Mouse (Mus musculus) CH12.LX (cell line): ENCODE measurements around the gene Ldlrad3. TPM values are rescaled to one million over a fixed set of nuclear protein-coding genes. Genes with fewer than 3 reads are reported as not detected.

Experiments
- DNase-seq: peaks from one replicate; pipeline ENCODE4 v3.0.0-alpha.2; 2013; ENCODE audit errors: extremely low read depth
- H3K27ac ChIP-seq: 2 replicates; pipeline ENCODE4 v1.5.1; 2012; ENCODE audit warnings: low read depth, mild to moderate bottlenecking, control low read depth, moderate library complexity; ENCODE audit not compliant: insufficient read depth
- H3K27me3 ChIP-seq: replicated peaks from 2 replicates; pipeline ENCODE3; 2012; ENCODE audit warnings: inconsistent platforms
- H3K36me3 ChIP-seq, 2 experiments: replicated peaks in 1 of 2; 2 replicates each; pipeline versions ENCODE3 to v1.6.1; 2012; ENCODE audit warnings: inconsistent platforms in 1 of 2, low read length in 1 of 2, mild to moderate bottlenecking in 1 of 2, mixed read lengths in 1 of 2, moderate library complexity in 1 of 2; ENCODE audit not compliant: control insufficient read depth in 1 of 2, insufficient read depth in 1 of 2
- H3K4me1 ChIP-seq, 2 experiments: 2 replicates each; pipeline ENCODE4 v1.6.1; 2012; ENCODE audit warnings: inconsistent platforms in 1 of 2, moderate library complexity in 1 of 2; ENCODE audit not compliant: insufficient read depth in 2 of 2, control insufficient read depth in 1 of 2
- H3K4me2 ChIP-seq: 2 replicates; pipeline ENCODE4 v1.6.1; 2012; ENCODE audit warnings: low read depth, mild to moderate bottlenecking, control low read depth; ENCODE audit not compliant: poor library complexity, insufficient read depth, severe bottlenecking
- H3K4me3 ChIP-seq, 3 experiments: fragments of 150-350 bp in 1 of 3; sonication (generic) in 1 of 3; replicated peaks in 1 of 3; 2 replicates each; pipeline versions ENCODE3 to v1.5.1; 2011 to 2012; ENCODE audit warnings: low read depth in 2 of 3, low read length in 2 of 3, mild to moderate bottlenecking in 2 of 3, moderate library complexity in 2 of 3, control low read depth in 1 of 3, improper control_type of control experiment in 1 of 3, inconsistent platforms in 1 of 3, mixed read lengths in 1 of 3; ENCODE audit not compliant: poor library complexity in 1 of 3
- H3K79me2 ChIP-seq: replicated peaks from 2 replicates; pipeline ENCODE4 v1.6.1; 2012; ENCODE audit warnings: mild to moderate bottlenecking, moderate library complexity; ENCODE audit not compliant: control insufficient read depth, poor library complexity, insufficient read depth, severe bottlenecking; ENCODE audit errors: extremely low read depth
- H3K9ac ChIP-seq: 2 replicates; pipeline ENCODE4 v1.6.1; 2012; ENCODE audit warnings: low read depth, mild to moderate bottlenecking, control low read depth, moderate library complexity; ENCODE audit not compliant: insufficient read depth
- H3K9me3 ChIP-seq: replicated peaks from 2 replicates; pipeline ENCODE3; 2012; ENCODE audit warnings: low read length, inconsistent platforms, mixed read lengths
- CHD1 ChIP-seq: IDR thresholded peaks from 2 replicates; pipeline ENCODE4 v1.6.1; 2012; ENCODE audit warnings: low read depth, low read length, improper control_type of control experiment, inconsistent platforms
- E2F4 ChIP-seq: IDR thresholded peaks from 2 replicates; pipeline ENCODE4 v1.6.1; 2011; ENCODE audit warnings: low read depth, low read length, improper control_type of control experiment; ENCODE audit not compliant: insufficient replicate concordance
- ETS1 ChIP-seq: conservative IDR thresholded peaks from 2 replicates; pipeline ENCODE4 v1.6.1; 2012; ENCODE audit warnings: low read depth, mild to moderate bottlenecking, inconsistent platforms, low read length, improper control_type of control experiment, moderate library complexity
- HCFC1 ChIP-seq: IDR thresholded peaks from 2 replicates; pipeline ENCODE4 v1.6.1; 2012; ENCODE audit warnings: low read depth, mild to moderate bottlenecking, inconsistent platforms, low read length, improper control_type of control experiment
- IRF4 ChIP-seq: IDR thresholded peaks from 2 replicates; pipeline ENCODE4 v1.6.1; 2014; ENCODE audit warnings: low read depth, mild to moderate bottlenecking, inconsistent platforms, low read length, improper control_type of control experiment
- JUND ChIP-seq: conservative IDR thresholded peaks from 2 replicates; pipeline ENCODE4 v1.6.1; 2011; ENCODE audit warnings: low read depth, low read length, improper control_type of control experiment
- MAFK ChIP-seq: IDR thresholded peaks from 2 replicates; pipeline ENCODE4 v1.6.1; 2011; ENCODE audit warnings: low read length, improper control_type of control experiment; ENCODE audit not compliant: insufficient replicate concordance
- MAX ChIP-seq: IDR thresholded peaks from 2 replicates; pipeline ENCODE4 v1.6.1; 2011; ENCODE audit warnings: low read length, improper control_type of control experiment
- MYC ChIP-seq: IDR thresholded peaks from 2 replicates; pipeline ENCODE4 v1.6.1; 2011; ENCODE audit warnings: low read depth, mild to moderate bottlenecking, improper control_type of control experiment, low read length
- NELFE ChIP-seq: IDR thresholded peaks from 2 replicates; pipeline ENCODE4 v1.6.1; 2011; ENCODE audit warnings: low read depth, low read length, improper control_type of control experiment
- POLR2AphosphoS2 ChIP-seq: IDR thresholded peaks from 2 replicates; pipeline ENCODE4 v1.6.1; 2011; ENCODE audit warnings: low read depth, low read length, improper control_type of control experiment
- TBP ChIP-seq: conservative IDR thresholded peaks from 2 replicates; pipeline ENCODE4 v1.6.1; 2011; ENCODE audit warnings: low read depth, low read length, improper control_type of control experiment
- USF2 ChIP-seq: conservative IDR thresholded peaks from 2 replicates; pipeline ENCODE4 v1.6.1; 2011; ENCODE audit warnings: low read depth, low read length, improper control_type of control experiment
- ZC3H11A ChIP-seq: IDR thresholded peaks from 2 replicates; pipeline ENCODE4 v1.6.1; 2012; ENCODE audit warnings: low read depth, mild to moderate bottlenecking, inconsistent platforms, low read length, improper control_type of control experiment
- ZKSCAN1 ChIP-seq: IDR thresholded peaks from 2 replicates; pipeline ENCODE4 v1.6.1; 2012; ENCODE audit warnings: low read depth, inconsistent platforms, low read length, improper control_type of control experiment, borderline replicate concordance
- dilution Hi-C: fragments of 300-500 bp; cut with MboI; formaldehyde crosslinking; loops from 2 replicates; pipeline ENCODE4 v1.14.3; 2020; ENCODE audit warnings: low sequenced_read_pairs; ENCODE audit not compliant: extremely low pct_unique_long_range_greater_than_20kb, extremely low pct_ligation_motif_present
- in situ Hi-C: fragments of 300-500 bp; cut with MboI; formaldehyde crosslinking; loops from 3 replicates; pipeline ENCODE4 v1.14.3; 2019; ENCODE audit warnings: low sequenced_read_pairs, low pct_ligation_motif_present, low pct_unique_long_range_greater_than_20kb, mixed read lengths
- polyA plus RNA-seq: library from polyadenylated mRNA; unstranded; fragments of >175 nt; gene quantifications from 2 replicates; pipeline ENCODE4 v1.2.1, GENCODE M21; 2012; ENCODE audit warnings: low read depth; ENCODE audit not compliant: insufficient read length
- total RNA-seq, 2 experiments: library from RNA; depleted of rRNA; stranded (reverse); fragments of 300-350 nt in 1 of 2; fragments of >200 nt in 1 of 2; gene quantifications; 2 replicates each; pipeline ENCODE4 v1.2.3; 2012 to 2014

Gene Ldlrad3
- total and polyA plus RNA-seq, 3 experiments, result 0.30 to 2.7 (median 2.1) TPM

DNA sequence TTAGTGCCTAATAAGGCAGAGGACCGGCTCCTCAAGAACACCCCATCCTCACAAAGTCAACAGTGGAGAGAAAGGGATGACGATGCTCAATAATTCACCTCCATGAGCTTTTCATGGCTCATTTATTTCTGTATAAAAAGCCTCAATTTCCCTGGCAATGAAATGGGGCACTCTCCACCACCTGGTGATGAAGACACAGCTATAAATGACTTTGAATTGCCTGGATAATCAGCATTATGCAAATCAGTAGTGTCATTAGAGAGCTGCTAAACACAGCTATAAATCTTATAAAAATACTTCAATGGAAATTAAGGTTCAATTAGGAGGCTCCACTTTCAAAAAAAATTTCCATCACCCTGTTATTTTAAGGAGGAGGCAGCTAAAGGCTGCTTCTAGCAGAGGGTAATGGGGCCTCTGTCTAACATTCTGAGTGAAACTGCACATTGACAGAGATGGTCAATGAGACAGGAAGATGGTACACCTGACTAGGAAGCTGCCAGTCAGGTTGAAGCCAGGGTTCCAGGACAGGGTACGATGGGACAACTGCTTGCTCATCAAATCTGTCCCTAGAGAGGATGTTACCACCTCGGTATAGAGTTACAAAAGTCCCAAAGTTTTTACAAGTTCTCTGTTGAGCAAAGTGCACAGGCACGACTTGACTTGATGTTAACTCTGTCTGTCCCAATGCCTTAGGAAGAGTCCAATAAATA lies 30.7 kb downstream of the Ldlrad3 start:
- no peak for DNase-seq
- no peak overlapping the region for H3K4me2 ChIP-seq
- TF ChIP-seq JUND (no peak), MYC (no peak)
- dilution Hi-C loops (no loop called here), in situ Hi-C loops (no loop called here)
- H3K9ac ChIP-seq, result no peak overlapping the region
- no peaks in the 10 kb centered on the region for H3K36me3 ChIP-seq
- no peaks in the 10 kb centered on the region for H3K79me2 ChIP-seq
- peaks cover 0 to 19% of the 10 kb centered on the region in 2 experiments; a peak in 2 of 4 replicates for H3K4me1 ChIP-seq
- no peak overlapping the region for H3K27ac ChIP-seq
- H3K9me3 ChIP-seq, result no peaks in the 10 kb centered on the region
- no peaks in the 10 kb centered on the region for H3K27me3 ChIP-seq
- H3K4me3 ChIP-seq, result no peak overlapping the region

DNA sequence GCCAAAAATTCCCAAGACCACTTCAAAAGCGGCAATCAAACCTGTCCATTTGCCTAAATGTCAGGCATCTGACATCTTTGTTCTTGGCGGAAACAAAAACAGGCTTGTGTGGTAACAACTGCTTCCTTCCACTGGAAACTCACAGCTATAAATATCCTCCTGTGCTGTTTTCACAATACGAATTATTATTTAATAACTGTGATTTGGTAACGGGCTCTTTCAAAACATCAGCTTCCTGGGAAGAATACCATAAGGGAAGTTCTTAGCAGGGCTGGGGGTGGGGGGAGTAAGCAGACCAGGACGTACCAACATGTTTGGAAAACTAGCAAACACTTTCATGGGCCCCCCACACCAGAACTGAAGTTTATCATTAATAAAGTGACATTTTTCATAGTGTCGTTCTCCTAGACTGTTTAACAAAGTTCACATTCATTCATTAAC lies 31.4 kb downstream of the Ldlrad3 start:
- Histone ChIP-seq H3K79me2 (no peaks in the 10 kb centered on the region), H3K27me3 (no peaks in the 10 kb centered on the region), H3K4me3 (no peak overlapping the region), H3K9me3 (no peaks in the 10 kb centered on the region), H3K36me3 (no peaks in the 10 kb centered on the region), H3K27ac (no peak overlapping the region), H3K9ac (no peak overlapping the region), H3K4me1 (peaks cover 0 to 19% of the 10 kb centered on the region in 2 experiments; a peak in 2 of 4 replicates)
- in situ Hi-C loops, result no loop called here
- TF ChIP-seq ZC3H11A, result no peak
- no peak for TF ChIP-seq NELFE
- no peak for TF ChIP-seq ETS1
- TF ChIP-seq USF2, result no peak
- TF ChIP-seq, all 38 proteins: peak for 0
- DNase-seq, result no peak
- dilution Hi-C loops, result no loop called here
- no peak overlapping the region for H3K4me2 ChIP-seq

DNA sequence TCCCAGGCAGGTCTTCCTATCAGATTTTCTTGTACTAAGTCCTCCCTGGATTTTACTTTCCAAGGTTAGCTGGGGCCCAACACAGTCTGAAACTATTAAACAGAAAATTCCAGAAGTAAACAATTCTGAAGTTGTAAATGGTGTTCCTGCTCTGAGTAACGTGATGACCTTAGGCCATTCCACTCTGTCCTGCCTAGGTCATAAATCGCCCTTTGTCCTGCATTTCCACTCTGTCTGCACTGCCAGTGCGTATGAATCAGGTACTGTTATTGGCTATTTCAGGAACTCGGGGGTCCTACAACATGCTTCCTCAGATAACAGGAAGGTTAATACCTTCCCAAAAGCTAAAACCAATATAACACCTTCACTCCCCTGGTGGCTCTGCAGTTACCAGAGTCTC lies 31.9 kb downstream of the Ldlrad3 start:
- H3K36me3 ChIP-seq, result no peaks in the 10 kb centered on the region
- dilution Hi-C loops, result no loop called here
- H3K9me3 ChIP-seq, result no peaks in the 10 kb centered on the region
- TF ChIP-seq ETS1 (no peak), TBP (no peak), MAX (no peak), HCFC1 (no peak), CHD1 (no peak), ZKSCAN1 (no peak), NELFE (no peak), IRF4 (no peak), POLR2AphosphoS2 (no peak), E2F4 (no peak), MAFK (no peak)
- H3K4me3 ChIP-seq, result no peak overlapping the region
- H3K4me2 ChIP-seq, result no peak overlapping the region
- no peak for DNase-seq
- no peaks in the 10 kb centered on the region for H3K79me2 ChIP-seq
- in situ Hi-C loops, result no loop called here
- peaks cover 0 to 19% of the 10 kb centered on the region in 2 experiments; a peak in 2 of 4 replicates for H3K4me1 ChIP-seq
- H3K27me3 ChIP-seq, result no peaks in the 10 kb centered on the region
- H3K9ac ChIP-seq, result no peak overlapping the region
- H3K27ac ChIP-seq, result no peak overlapping the region
